Mouse (Mus musculus) forebrain, embryonic 15.5 days (tissue): Measurements from ENCODE around the gene Sppl3. TPM values are rescaled to one million over a fixed set of nuclear protein-coding genes. Genes with fewer than 3 reads are reported as not detected.

Source experiments
- ATAC-seq: fragments of 200-750 bp; cut with Nextera tagmentation; replicated peaks from 2 replicates; pipeline ENCODE4 v1.8.0; 2017; ENCODE audit warnings: mild to moderate bottlenecking, moderate TSS enrichment, moderate library complexity
- H3K27ac ChIP-seq: fragments of 300-500 bp; sonication (generic); replicated peaks from 2 replicates; pipeline ENCODE4 v1.5.1; 2015; ENCODE audit warnings: mild to moderate bottlenecking, inconsistent platforms
- H3K27me3 ChIP-seq: fragments of 300-500 bp; sonication (generic); 2 replicates; pipeline ENCODE4 v1.6.1; 2015; ENCODE audit warnings: inconsistent platforms
- H3K36me3 ChIP-seq: fragments of 300-500 bp; sonication (generic); 2 replicates; pipeline ENCODE4 v1.6.1; 2015; ENCODE audit warnings: mild to moderate bottlenecking, inconsistent platforms
- H3K4me1 ChIP-seq: fragments of 300-500 bp; sonication (generic); 2 replicates; pipeline ENCODE4 v1.6.1; 2015; ENCODE audit warnings: inconsistent platforms
- H3K4me2 ChIP-seq: fragments of 300-500 bp; sonication (generic); replicated peaks from 2 replicates; pipeline ENCODE4 v1.6.1; 2015; ENCODE audit warnings: mild to moderate bottlenecking, inconsistent platforms
- H3K4me3 ChIP-seq: fragments of 300-500 bp; sonication (generic); 2 replicates; pipeline ENCODE4 v1.5.1; 2015; ENCODE audit warnings: mild to moderate bottlenecking, inconsistent platforms
- H3K9ac ChIP-seq: fragments of 300-500 bp; sonication (generic); replicated peaks from 2 replicates; pipeline ENCODE4 v1.6.1; 2015; ENCODE audit warnings: mild to moderate bottlenecking, inconsistent platforms
- H3K9me3 ChIP-seq: fragments of 300-500 bp; sonication (generic); 2 replicates; pipeline ENCODE4 v1.6.1; 2016; ENCODE audit warnings: inconsistent platforms
- WGBS: fragments of 180-500 bp; shearing (Covaris S2); methylation state at CpG from one replicate; pipeline ENCODE4 v1.1.7; 2015; ENCODE audit warnings: mixed read lengths; 5-methylcytosine and 5-hydroxymethylcytosine counted together
- polyA plus RNA-seq: library from polyadenylated mRNA; unstranded; fragments of >200 nt; fragmentation: Nextera tagmentation; extraction: Ambion mirVana; gene quantifications from 2 replicates; pipeline ENCODE4 v1.2.1, GENCODE M21; 2015

Sppl3 gene
- polyA plus RNA-seq, 1 experiment from 2014 or later: 19.2 TPM

- no peak overlapping the region for H3K4me3 ChIP-seq
- H3K4me2 ChIP-seq: no peak overlapping the region
- no peak overlapping the region for H3K27ac ChIP-seq
- no peaks in the 10 kb centered on the region for H3K9me3 ChIP-seq
- H3K4me1 ChIP-seq: peaks cover 20% of the 10 kb centered on the region
- no peak overlapping the region for H3K9ac ChIP-seq
- 57% methylated on average over 5 of the region's 5 CpGs for WGBS
- no peak for ATAC-seq
- peaks cover 6% of the 10 kb centered on the region for H3K36me3 ChIP-seq
- no peaks in the 10 kb centered on the region for H3K27me3 ChIP-seq
Observed at GRCm38 (mm10) chr5:115120978-115121377, 110.0 kb downstream of the Sppl3 start.

- Histone ChIP-seq H3K4me1 (peaks cover 11% of the 10 kb centered on the region), H3K27me3 (no peaks in the 10 kb centered on the region), H3K27ac (peak overlapping the region; percentile 62; the same call in 1 of the 2 replicates), H3K9ac (no peak overlapping the region), H3K4me2 (no peak overlapping the region), H3K9me3 (no peaks in the 10 kb centered on the region), H3K36me3 (peaks cover 32% of the 10 kb centered on the region), H3K4me3 (no peak overlapping the region)
- ATAC-seq: 0 out of 2 replicates have a peak, but pooled peaks have one; percentile 21
- 98% methylated on average over 6 of the region's 6 CpGs for WGBS
Observed at GRCm38 (mm10) chr5:115124690-115125089, 113.8 kb downstream of the Sppl3 start.

GRCm38 (mm10) chr5:115125211-115125871, 114.4 kb downstream of the Sppl3 start:
- peaks cover 11% of the 10 kb centered on the region for H3K4me1 ChIP-seq
- H3K27me3 ChIP-seq: no peaks in the 10 kb centered on the region
- H3K4me3 ChIP-seq: no peak overlapping the region
- 17% methylated on average over 24 of the region's 24 CpGs for WGBS
- no peak overlapping the region for H3K4me2 ChIP-seq
- ATAC-seq: peak; percentile 77
- H3K9ac ChIP-seq: no peak overlapping the region
- no peaks in the 10 kb centered on the region for H3K9me3 ChIP-seq
- peak overlapping the region; percentile 62 for H3K27ac ChIP-seq
- peaks cover 35% of the 10 kb centered on the region for H3K36me3 ChIP-seq

- H3K4me1 ChIP-seq: peaks cover 11% of the 10 kb centered on the region
- H3K27ac ChIP-seq: no peak overlapping the region
- 92% methylated on average over 27 of the region's 28 CpGs for WGBS
- H3K9me3 ChIP-seq: no peaks in the 10 kb centered on the region
- no peak overlapping the region for H3K4me2 ChIP-seq
- H3K36me3 ChIP-seq: peaks cover 37% of the 10 kb centered on the region
- no peak overlapping the region for H3K9ac ChIP-seq
- no peak for ATAC-seq
- H3K27me3 ChIP-seq: no peaks in the 10 kb centered on the region
- no peak overlapping the region for H3K4me3 ChIP-seq
Observed at GRCm38 (mm10) chr5:115126578-115127312, 115.8 kb downstream of the Sppl3 start.

- WGBS: 90% methylated on average over 22 of the region's 22 CpGs
- Histone ChIP-seq H3K4me3 (no peak overlapping the region), H3K27ac (no peak overlapping the region), H3K4me1 (peaks cover 15% of the 10 kb centered on the region), H3K36me3 (peaks cover 37% of the 10 kb centered on the region), H3K9me3 (no peaks in the 10 kb centered on the region), H3K4me2 (no peak overlapping the region), H3K9ac (no peak overlapping the region), H3K27me3 (no peaks in the 10 kb centered on the region)
- no peak for ATAC-seq
Observed at GRCm38 (mm10) chr5:115127421-115128179, 116.7 kb downstream of the Sppl3 start.

GRCm38 (mm10) chr5:115129328-115129727, 118.4 kb downstream of the Sppl3 start:
- no peaks in the 10 kb centered on the region for H3K27me3 ChIP-seq

GRCm38 (mm10) chr5:115132465-115132864, 121.5 kb downstream of the Sppl3 start:
- Histone ChIP-seq H3K27me3 (no peaks in the 10 kb centered on the region), H3K9ac (no peak overlapping the region), H3K4me2 (no peak overlapping the region; the same call in 1 of the 2 replicates), H3K36me3 (peaks cover 20% of the 10 kb centered on the region; the same call in 1 of the 2 replicates), H3K4me3 (no peak overlapping the region), H3K4me1 (peaks cover 21% of the 10 kb centered on the region), H3K9me3 (no peaks in the 10 kb centered on the region), H3K27ac (no peak overlapping the region)
- WGBS: 94% methylated on average over 8 of the region's 8 CpGs
- ATAC-seq: no peak

More at GRCm38 (mm10) chr5:115129328-115129727, 118.4 kb downstream of the Sppl3 start:
- Histone ChIP-seq H3K4me1 (peaks cover 32% of the 10 kb centered on the region), H3K4me2 (no peak overlapping the region), H3K9me3 (no peaks in the 10 kb centered on the region), H3K9ac (no peak overlapping the region), H3K36me3 (peaks cover 31% of the 10 kb centered on the region), H3K4me3 (no peak overlapping the region), H3K27ac (no peak overlapping the region)
- WGBS: 82% methylated on average over 6 of the region's 6 CpGs
- no peak for ATAC-seq

GRCm38 (mm10) chr5:115133358-115134066, 122.6 kb downstream of the Sppl3 start:
- Histone ChIP-seq H3K4me3 (peak overlapping the region; percentile 80), H3K4me2 (peak overlapping the region; percentile 84), H3K27me3 (no peaks in the 10 kb centered on the region), H3K27ac (no peak overlapping the region), H3K36me3 (peaks cover 14% of the 10 kb centered on the region; the same call in 1 of the 2 replicates), H3K9ac (no peak overlapping the region), H3K4me1 (peaks cover 21% of the 10 kb centered on the region), H3K9me3 (no peaks in the 10 kb centered on the region)
- no peak for ATAC-seq
- 61% methylated on average over 6 of the region's 6 CpGs for WGBS

GRCm38 (mm10) chr5:115134234-115135165, 123.6 kb downstream of the Sppl3 start, which contains the start of gene Unc119b:
Unc119b (minus strand) TSS chr5:115134975.
- Histone ChIP-seq H3K36me3 (peaks cover 7% of the 10 kb centered on the region; the same call in 1 of the 2 replicates), H3K4me3 (peak within 1 kb of the TSS; percentile 80), H3K27ac (peak within 1 kb of the TSS; percentile 55), H3K27me3 (no peaks in the 10 kb centered on the region), H3K9me3 (no peaks in the 10 kb centered on the region), H3K4me2 (peak within 1 kb of the TSS; percentile 84), H3K4me1 (peaks cover 21% of the 10 kb centered on the region), H3K9ac (peak within 1 kb of the TSS; percentile 77)
- under 1% methylated on average over 56 of the region's 81 CpGs for WGBS
- ATAC-seq: peak; percentile 93

- Histone ChIP-seq H3K9ac (no peak overlapping the region), H3K9me3 (no peaks in the 10 kb centered on the region)
- 79% methylated on average over 4 of the region's 4 CpGs for WGBS
Observed at GRCm38 (mm10) chr5:115139124-115139523, 128.2 kb downstream of the Sppl3 start.

More at GRCm38 (mm10) chr5:115139124-115139523, 128.2 kb downstream of the Sppl3 start:
- no peak overlapping the region for H3K27ac ChIP-seq
- ATAC-seq: no peak
- no peaks in the 10 kb centered on the region for H3K36me3 ChIP-seq
- no peak overlapping the region for H3K4me3 ChIP-seq
- H3K4me1 ChIP-seq: peaks cover 16% of the 10 kb centered on the region
- H3K4me2 ChIP-seq: no peak overlapping the region
- H3K27me3 ChIP-seq: no peaks in the 10 kb centered on the region
